Mouse (Mus musculus): ENCODE measurements around the gene Olfr177. TPM values are rescaled to one million over a fixed set of nuclear protein-coding genes. Genes with fewer than 3 reads are reported as not detected.

The Olfr177 gene
- total RNA-seq (2021): not detected
- long read RNA-seq, experiment 1: 0 reads
- long read RNA-seq, experiment 2: 0 reads

- no peak for DNase-seq
Measured at GRCm38 (mm10) chr16:58874668-58875067, at the start of gene Olfr177. Olfr177 (minus strand) TSS chr16:58874768.

- DNase-seq: no peak
Measured at GRCm38 (mm10) chr16:58891963-58892362, 17.4 kb upstream of the Olfr177 start, which contains the start of gene Olfr178. Olfr178 (minus strand) TSS chr16:58892063.

GRCm38 (mm10) chr16:58884416-58884815 lies 9.8 kb upstream of the Olfr177 start:
- no peak for DNase-seq

GRCm38 (mm10) chr16:58861479-58861878 lies 13.1 kb downstream of the Olfr177 start:
- DNase-seq: no peak

- no peak for DNase-seq
Measured at GRCm38 (mm10) chr16:58860032-58860737, 14.4 kb downstream of the Olfr177 start.

- no peak for DNase-seq
Measured at GRCm38 (mm10) chr16:58826732-58827319, 47.7 kb downstream of the Olfr177 start, which contains the start of gene Olfr175-ps1. Olfr175-ps1 (minus strand) TSS chr16:58826782.

Other genes with a start within 250 kb of the Olfr177 start
- gene E330017A01Rik, start 236.0 kb downstream of the Olfr177 start, total RNA-seq (2021): not detected
- 10 to 100 TPM; 17.0 to 18.9 TPM for gene Cpox, start 204.5 kb downstream of the Olfr177 start, total RNA-seq (2021)
- not detected for gene Gpr15, start 155.7 kb downstream of the Olfr177 start, total RNA-seq (2021)
- 10 to 100 TPM; 67.0 to 92.3 TPM for gene Cldnd1, start 146.9 kb downstream of the Olfr177 start, total RNA-seq (2021)
- gene Olfr172, start 111.6 kb downstream of the Olfr177 start, total RNA-seq (2021): not detected
- not detected for gene Olfr173, start 74.5 kb downstream of the Olfr177 start, total RNA-seq (2021)
- gene Olfr175-ps1, start 48.0 kb downstream of the Olfr177 start, total RNA-seq (2021): not detected
- gene Olfr178, start 17.3 kb upstream of the Olfr177 start, total RNA-seq (2021): not detected
- gene Olfr181, start 54.0 kb upstream of the Olfr177 start, total RNA-seq (2021): not detected
- not detected for gene Olfr180, start 54.6 kb upstream of the Olfr177 start, total RNA-seq (2021)
- not detected for gene Olfr183, start 120.6 kb upstream of the Olfr177 start, total RNA-seq (2021)
- not detected for gene Olfr186, start 155.5 kb upstream of the Olfr177 start, total RNA-seq (2021)
- gene Olfr187, start 165.0 kb upstream of the Olfr177 start, total RNA-seq (2021): not detected
- not detected for gene Olfr190, start 203.2 kb upstream of the Olfr177 start, total RNA-seq (2021)
- gene Olfr191, start 215.1 kb upstream of the Olfr177 start, total RNA-seq (2021): not detected
- gene Olfr193, start 237.1 kb upstream of the Olfr177 start, total RNA-seq (2021): not detected
- not detected for gene Olfr194, start 246.3 kb upstream of the Olfr177 start, total RNA-seq (2021)

Measured in adrenal gland, postnatal 36 days (tissue).